Mouse (Mus musculus): ENCODE measurements around the gene Thsd7a. TPM values are rescaled to one million over a fixed set of nuclear protein-coding genes. Genes with fewer than 3 reads are reported as not detected.
A peak's percentile ranks its signal among the peaks of the same experiment; 100 is the strongest.

Thsd7a gene
- 13.8 and 18.3 TPM in 2 replicates for total RNA-seq (2014; rRNA removed)
- 5.5 and 13.5 TPM in 2 replicates for polyA plus RNA-seq (2015; fragmentation: Nextera tagmentation; extraction: Ambion mirVana)

DNA sequence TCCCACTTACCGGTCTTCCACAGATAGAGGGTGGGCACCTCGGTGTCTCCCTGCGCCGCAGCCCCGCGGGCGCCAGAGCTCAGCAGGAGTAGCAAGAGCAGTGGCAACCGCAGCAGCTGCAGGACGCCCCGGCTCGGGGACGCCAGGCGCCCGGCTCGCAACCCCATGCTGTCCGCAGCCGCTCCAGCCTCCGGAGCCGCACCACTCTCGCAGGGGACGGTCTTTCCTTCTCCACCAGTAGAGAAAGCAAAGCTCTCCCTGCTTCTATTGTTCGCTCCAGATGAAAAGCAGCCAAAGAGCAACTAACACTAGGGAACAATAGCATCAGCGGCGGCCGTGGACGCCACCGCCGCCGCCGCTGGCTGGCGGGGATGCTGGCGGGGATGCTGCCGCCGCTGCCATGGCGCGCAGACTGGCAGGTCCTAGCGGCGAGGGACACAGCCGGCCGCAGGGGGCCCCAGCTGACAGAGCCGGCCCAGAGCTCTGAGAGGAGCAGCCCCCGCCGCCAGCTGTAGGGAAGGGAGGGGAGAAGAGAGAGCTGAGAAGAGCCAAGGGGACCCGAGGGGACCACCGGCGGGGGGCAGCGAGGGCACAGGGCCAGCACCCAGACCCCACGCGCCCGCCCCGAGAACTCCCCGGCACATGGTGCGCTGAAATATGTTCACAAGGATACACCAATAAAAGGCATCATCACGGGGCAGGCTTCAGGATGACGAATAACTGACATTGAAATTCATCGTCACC is at the start of gene Thsd7a:
Gene Thsd7a (minus strand): TSS at position 624 of the 744 bp plus-strand sequence.
- peak; percentile 72 for DNase-seq
- H3K4me1 ChIP-seq (ENCODE audit: insufficient read depth), result peaks cover 4% of the 10 kb centered on the region; the same call in 1 of the 2 replicates
- H3K4me3 ChIP-seq (ENCODE audit: low read depth, low read length), result peak within 1 kb of the TSS; percentile 70
- peak within 1 kb of the TSS; percentile 88 for H3K27ac ChIP-seq (ENCODE audit: low read depth, low read length)
- peak within 1 kb of the TSS; percentile 81 for H3K9ac ChIP-seq
- TF ChIP-seq CTCF (IDR thresholded peaks at IDR 0.05; ENCODE audit: low read depth), result peak; percentile 38; the same call in 1 of the 2 replicates
- no peaks in the 10 kb centered on the region for H3K27me3 ChIP-seq (ENCODE audit: insufficient read depth, low read length)
- peak within 1 kb of the TSS; percentile 92 for H3K4me2 ChIP-seq (ENCODE audit: low read depth)
- H3K36me3 ChIP-seq (ENCODE audit: insufficient read depth), result no peaks in the 10 kb centered on the region
- no peaks in the 10 kb centered on the region for H3K9me3 ChIP-seq (ENCODE audit: low read length)
- 2% methylated on average over 56 of the region's 56 CpGs for WGBS
- peak; percentile 90 for ATAC-seq

DNA sequence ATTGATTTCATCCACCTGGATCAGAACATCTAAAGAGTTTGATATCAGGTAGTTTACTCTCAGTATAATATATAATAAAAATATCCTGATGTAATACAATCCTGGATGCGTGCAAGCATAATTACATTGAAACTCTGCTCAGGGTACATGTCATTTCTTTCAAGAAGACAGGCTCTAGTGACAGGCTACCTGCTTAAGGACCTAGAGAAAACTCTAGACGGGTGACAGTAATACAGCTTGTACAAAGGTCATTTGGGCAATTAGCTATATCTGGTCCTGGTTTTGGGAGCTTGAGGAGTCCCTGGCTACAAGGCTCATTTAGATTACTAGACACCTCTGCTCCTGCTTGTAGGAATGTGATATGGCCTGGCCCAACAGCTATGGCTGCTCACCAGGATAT is 37.9 kb upstream of the Thsd7a start:
- Histone ChIP-seq H3K27ac (ENCODE audit: low read depth, low read length) (no peak overlapping the region), H3K27me3 (ENCODE audit: insufficient read depth, low read length) (no peaks in the 10 kb centered on the region), H3K9ac (no peak overlapping the region), H3K36me3 (ENCODE audit: insufficient read depth) (no peaks in the 10 kb centered on the region), H3K4me1 (ENCODE audit: insufficient read depth) (no peaks in the 10 kb centered on the region), H3K4me3 (ENCODE audit: low read depth, low read length) (no peak overlapping the region), H3K9me3 (ENCODE audit: low read length) (no peaks in the 10 kb centered on the region), H3K4me2 (ENCODE audit: low read depth) (no peak overlapping the region)
- WGBS, result 81% methylated on average over 2 of the region's 2 CpGs
- no peak for ATAC-seq
- DNase-seq, result no peak
- TF ChIP-seq CTCF (IDR thresholded peaks at IDR 0.05; ENCODE audit: low read depth), result no peak

- H3K9me3 ChIP-seq (ENCODE audit: low read length), result no peaks in the 10 kb centered on the region
- no peak overlapping the region for H3K27ac ChIP-seq (ENCODE audit: low read depth, low read length)
- DNase-seq (no peak), ATAC-seq (no peak)
- no peak overlapping the region for H3K4me3 ChIP-seq (ENCODE audit: low read depth, low read length)
- no peaks in the 10 kb centered on the region for H3K4me1 ChIP-seq (ENCODE audit: insufficient read depth)
- no peaks in the 10 kb centered on the region for H3K36me3 ChIP-seq (ENCODE audit: insufficient read depth)
- WGBS, result 59% methylated on average over 2 of the region's 2 CpGs
- no peak overlapping the region for H3K9ac ChIP-seq
- H3K4me2 ChIP-seq (ENCODE audit: low read depth), result no peak overlapping the region
- TF ChIP-seq CTCF (IDR thresholded peaks at IDR 0.05; ENCODE audit: low read depth), result no peak
- H3K27me3 ChIP-seq (ENCODE audit: insufficient read depth, low read length), result no peaks in the 10 kb centered on the region
Measured at GRCm38 (mm10) chr6:12786378-12786982, 37.3 kb upstream of the Thsd7a start.

- Histone ChIP-seq H3K36me3 (ENCODE audit: insufficient read depth) (no peaks in the 10 kb centered on the region), H3K4me3 (ENCODE audit: low read depth, low read length) (no peak overlapping the region), H3K4me2 (ENCODE audit: low read depth) (no peak overlapping the region), H3K27ac (ENCODE audit: low read depth, low read length) (no peak overlapping the region), H3K4me1 (ENCODE audit: insufficient read depth) (no peaks in the 10 kb centered on the region), H3K27me3 (ENCODE audit: insufficient read depth, low read length) (no peaks in the 10 kb centered on the region), H3K9me3 (ENCODE audit: low read length) (no peaks in the 10 kb centered on the region), H3K9ac (no peak overlapping the region)
- WGBS, result 65% methylated on average over 8 of the region's 8 CpGs
- peak; percentile 10; the same call in 1 of the 2 replicates for ATAC-seq
- peak; percentile 2 for DNase-seq
- no peak for TF ChIP-seq CTCF (IDR thresholded peaks at IDR 0.05; ENCODE audit: low read depth)
Measured at GRCm38 (mm10) chr6:12784918-12785618, 35.9 kb upstream of the Thsd7a start.

DNA sequence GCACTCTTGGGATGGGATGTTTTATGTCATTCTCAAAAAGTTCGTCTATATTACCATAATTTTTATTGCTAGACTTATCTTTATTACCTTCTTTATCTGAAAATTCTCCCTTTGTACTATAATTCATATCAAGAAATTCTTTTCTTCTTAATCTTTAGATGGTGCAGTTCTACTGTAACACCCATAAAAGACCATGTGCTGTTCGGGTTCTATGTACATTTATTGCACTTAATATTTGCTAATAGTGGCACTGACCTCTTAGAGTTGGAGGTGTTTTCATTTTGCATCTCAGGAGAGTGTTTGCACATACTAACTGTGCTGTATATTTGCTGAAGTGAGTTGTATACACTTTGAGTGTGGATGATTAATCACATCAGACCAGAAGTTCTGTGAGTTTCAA is 23.6 kb upstream of the Thsd7a start:
- 79% methylated on average over 2 of the region's 2 CpGs for WGBS
- TF ChIP-seq CTCF (IDR thresholded peaks at IDR 0.05; ENCODE audit: low read depth), result no peak
- DNase-seq, result no peak

GRCm38 (mm10) chr6:12765191-12765590 is 16.0 kb upstream of the Thsd7a start:
- ATAC-seq (no peak), DNase-seq (no peak)
- Histone ChIP-seq H3K4me3 (ENCODE audit: low read depth, low read length) (no peak overlapping the region), H3K9me3 (ENCODE audit: low read length) (no peaks in the 10 kb centered on the region), H3K4me2 (ENCODE audit: low read depth) (no peak overlapping the region), H3K27me3 (ENCODE audit: insufficient read depth, low read length) (no peaks in the 10 kb centered on the region), H3K27ac (ENCODE audit: low read depth, low read length) (no peak overlapping the region), H3K9ac (no peak overlapping the region), H3K4me1 (ENCODE audit: insufficient read depth) (no peaks in the 10 kb centered on the region), H3K36me3 (ENCODE audit: insufficient read depth) (no peaks in the 10 kb centered on the region)
- TF ChIP-seq CTCF (IDR thresholded peaks at IDR 0.05; ENCODE audit: low read depth), result no peak
- WGBS, result 69% methylated on average over 6 of the region's 6 CpGs

More for the DNA sequence above, 23.6 kb upstream of the Thsd7a start:
- no peak overlapping the region for H3K4me2 ChIP-seq (ENCODE audit: low read depth)
- no peak for ATAC-seq
- H3K9ac ChIP-seq, result no peak overlapping the region
- H3K27me3 ChIP-seq (ENCODE audit: insufficient read depth, low read length), result no peaks in the 10 kb centered on the region
- H3K36me3 ChIP-seq (ENCODE audit: insufficient read depth), result no peaks in the 10 kb centered on the region
- no peak overlapping the region for H3K27ac ChIP-seq (ENCODE audit: low read depth, low read length)
- no peak overlapping the region for H3K4me3 ChIP-seq (ENCODE audit: low read depth, low read length)
- H3K4me1 ChIP-seq (ENCODE audit: insufficient read depth), result no peaks in the 10 kb centered on the region
- no peaks in the 10 kb centered on the region for H3K9me3 ChIP-seq (ENCODE audit: low read length)
